Mouse (Mus musculus): ENCODE results near the gene Cdh26. TPM values are rescaled to one million over a fixed set of nuclear protein-coding genes. Genes with fewer than 3 reads are reported as not detected.

The Cdh26 gene
- polyA plus RNA-seq, 1 experiment from 2014 or later, result 0.13 TPM

GRCm38 (mm10) chr2:178429426-178429825 is 905 bp upstream of the Cdh26 start:
- Histone ChIP-seq H3K36me3 (replicated peaks; ENCODE audit: insufficient read depth, low read length) (no peaks in the 10 kb centered on the region), H3K9me3 (ENCODE audit: low read length) (no peaks in the 10 kb centered on the region), H3K4me1 (ENCODE audit: insufficient read depth) (0 out of 2 replicates have a peak, but pooled peaks cover 3% of the 10 kb centered on the region), H3K27me3 (ENCODE audit: insufficient read depth, low read length) (no peaks in the 10 kb centered on the region), H3K4me2 (ENCODE audit: low read depth, low read length) (no peak overlapping the region), H3K9ac (replicated peaks) (no peak overlapping the region), H3K27ac (ENCODE audit: low read depth) (no peak overlapping the region), H3K4me3 (ENCODE audit: low read depth, low read length) (no peak overlapping the region)
- TF ChIP-seq CTCF (IDR thresholded peaks at IDR 0.05; ENCODE audit: low read depth), result no peak
- TF ChIP-seq EP300 (IDR thresholded peaks at IDR 0.05; ENCODE audit: low read depth), result no peak
- ATAC-seq (no peak), DNase-seq (no peak)
- 66% methylated on average over 6 of the region's 6 CpGs for whole genome bisulfite sequencing (ENCODE audit: insufficient replicate concordance)

DNA sequence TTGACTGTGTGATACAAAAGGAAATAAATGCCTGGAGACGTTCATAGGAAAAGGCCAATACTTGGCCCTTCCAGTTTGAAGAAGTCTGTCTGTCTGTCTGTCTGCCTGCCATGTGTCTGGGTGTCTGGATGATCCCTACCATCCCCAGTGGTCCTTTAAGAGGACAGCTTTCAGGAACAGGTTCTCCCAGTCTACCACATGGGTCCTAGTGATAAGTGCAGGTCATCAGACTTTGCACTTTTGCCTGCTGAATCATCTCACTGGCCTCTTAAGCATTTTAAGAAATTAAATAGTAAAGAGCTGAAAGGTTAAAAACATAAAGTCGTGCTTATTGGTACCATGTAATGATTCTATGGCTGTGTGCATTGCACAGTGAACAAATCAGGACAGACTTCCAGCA is 3.2 kb downstream of the Cdh26 start:
- Histone ChIP-seq H3K27ac (ENCODE audit: low read depth) (no peak overlapping the region), H3K4me3 (ENCODE audit: low read depth, low read length) (no peak overlapping the region), H3K36me3 (replicated peaks; ENCODE audit: insufficient read depth, low read length) (no peaks in the 10 kb centered on the region), H3K27me3 (ENCODE audit: insufficient read depth, low read length) (no peaks in the 10 kb centered on the region), H3K9me3 (ENCODE audit: low read length) (no peaks in the 10 kb centered on the region), H3K9ac (replicated peaks) (no peak overlapping the region), H3K4me2 (ENCODE audit: low read depth, low read length) (no peak overlapping the region), H3K4me1 (ENCODE audit: insufficient read depth) (0 out of 2 replicates have a peak, but pooled peaks cover 3% of the 10 kb centered on the region)
- no peak for ATAC-seq
- DNase-seq, result no peak
- WGBS (ENCODE audit: insufficient replicate concordance), result 49% methylated on average over 2 of the region's 2 CpGs
- TF ChIP-seq EP300 (IDR thresholded peaks at IDR 0.05; ENCODE audit: low read depth) (no peak), CTCF (IDR thresholded peaks at IDR 0.05; ENCODE audit: low read depth) (no peak)

DNA sequence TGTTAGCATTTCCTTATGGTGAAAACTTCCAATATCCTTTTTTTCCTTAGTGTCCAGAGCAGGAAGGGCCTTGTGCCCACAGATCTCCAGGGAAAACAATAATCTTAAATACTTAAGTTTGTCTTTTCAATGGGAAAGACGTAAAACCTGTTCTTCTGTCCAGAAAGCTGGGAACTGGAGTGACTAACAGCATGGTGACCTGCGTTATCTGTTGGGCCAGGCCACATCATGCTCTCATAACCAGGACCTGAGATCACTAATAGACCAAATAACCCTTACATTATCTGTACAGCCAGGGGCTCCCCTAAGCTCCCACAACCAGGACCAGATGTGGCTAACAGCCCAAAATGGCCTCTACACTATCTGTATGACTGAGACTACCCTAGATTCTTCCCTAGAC is 3.6 kb downstream of the Cdh26 start:
- no peak for TF ChIP-seq EP300 (IDR thresholded peaks at IDR 0.05; ENCODE audit: low read depth)
- no peak for TF ChIP-seq CTCF (IDR thresholded peaks at IDR 0.05; ENCODE audit: low read depth)
- Histone ChIP-seq H3K27me3 (ENCODE audit: insufficient read depth, low read length) (no peaks in the 10 kb centered on the region), H3K27ac (ENCODE audit: low read depth) (no peak overlapping the region), H3K4me3 (ENCODE audit: low read depth, low read length) (no peak overlapping the region), H3K9ac (replicated peaks) (no peak overlapping the region), H3K9me3 (ENCODE audit: low read length) (no peaks in the 10 kb centered on the region), H3K4me1 (ENCODE audit: insufficient read depth) (0 out of 2 replicates have a peak, but pooled peaks cover 3% of the 10 kb centered on the region), H3K4me2 (ENCODE audit: low read depth, low read length) (no peak overlapping the region), H3K36me3 (replicated peaks; ENCODE audit: insufficient read depth, low read length) (no peaks in the 10 kb centered on the region)
- ATAC-seq (no peak), DNase-seq (no peak)
- 81% methylated on average over 2 of the region's 2 CpGs for WGBS (ENCODE audit: insufficient replicate concordance)

GRCm38 (mm10) chr2:178437311-178437710 is 7.0 kb downstream of the Cdh26 start:
- DNase-seq (no peak), ATAC-seq (no peak)
- no peak overlapping the region for H3K9ac ChIP-seq (replicated peaks)
- H3K9me3 ChIP-seq (ENCODE audit: low read length), result no peaks in the 10 kb centered on the region
- no peaks in the 10 kb centered on the region for H3K36me3 ChIP-seq (replicated peaks; ENCODE audit: insufficient read depth, low read length)
- no peaks in the 10 kb centered on the region for H3K27me3 ChIP-seq (ENCODE audit: insufficient read depth, low read length)
- TF ChIP-seq CTCF (IDR thresholded peaks at IDR 0.05; ENCODE audit: low read depth), result no peak
- TF ChIP-seq EP300 (IDR thresholded peaks at IDR 0.05; ENCODE audit: low read depth), result no peak
- 72% methylated on average over 9 of the region's 9 CpGs for WGBS (ENCODE audit: insufficient replicate concordance)
- no peak overlapping the region for H3K4me3 ChIP-seq (ENCODE audit: low read depth, low read length)
- H3K4me2 ChIP-seq (ENCODE audit: low read depth, low read length), result no peak overlapping the region
- H3K4me1 ChIP-seq (ENCODE audit: insufficient read depth), result no peaks in the 10 kb centered on the region
- H3K27ac ChIP-seq (ENCODE audit: low read depth), result no peak overlapping the region

DNA sequence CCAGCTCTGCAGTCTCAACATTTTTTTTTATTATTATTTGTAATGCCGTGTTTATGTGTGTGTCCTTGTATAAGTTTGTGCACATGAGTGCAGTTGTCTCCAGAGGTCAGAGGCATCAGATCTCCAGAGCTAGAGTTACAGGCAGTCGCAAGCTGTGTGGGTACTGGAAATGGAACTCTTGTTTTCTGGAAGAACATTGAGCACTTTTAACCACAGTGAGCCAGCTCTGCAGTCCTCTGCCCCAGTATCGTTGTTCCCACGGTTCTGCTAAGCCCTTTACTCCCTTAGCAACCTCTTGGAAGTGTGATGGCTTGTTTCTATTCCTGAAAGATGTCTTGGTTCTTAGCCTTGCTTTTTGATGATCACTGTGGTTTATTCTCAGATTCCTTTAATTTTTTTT is 19.1 kb downstream of the Cdh26 start:
- H3K27ac ChIP-seq (ENCODE audit: low read depth), result no peak overlapping the region
- H3K4me3 ChIP-seq (ENCODE audit: low read depth, low read length), result no peak overlapping the region
- no peaks in the 10 kb centered on the region for H3K27me3 ChIP-seq (ENCODE audit: insufficient read depth, low read length)
- WGBS (ENCODE audit: insufficient replicate concordance), result 79% methylated on average over 4 of the region's 4 CpGs
- DNase-seq (no peak), ATAC-seq (no peak)
- no peaks in the 10 kb centered on the region for H3K9me3 ChIP-seq (ENCODE audit: low read length)
- H3K4me1 ChIP-seq (ENCODE audit: insufficient read depth), result no peaks in the 10 kb centered on the region
- H3K9ac ChIP-seq (replicated peaks), result no peak overlapping the region
- H3K36me3 ChIP-seq (replicated peaks; ENCODE audit: insufficient read depth, low read length), result no peaks in the 10 kb centered on the region
- TF ChIP-seq EP300 (IDR thresholded peaks at IDR 0.05; ENCODE audit: low read depth), result no peak
- no peak for TF ChIP-seq CTCF (IDR thresholded peaks at IDR 0.05; ENCODE audit: low read depth)
- H3K4me2 ChIP-seq (ENCODE audit: low read depth, low read length), result no peak overlapping the region

DNA sequence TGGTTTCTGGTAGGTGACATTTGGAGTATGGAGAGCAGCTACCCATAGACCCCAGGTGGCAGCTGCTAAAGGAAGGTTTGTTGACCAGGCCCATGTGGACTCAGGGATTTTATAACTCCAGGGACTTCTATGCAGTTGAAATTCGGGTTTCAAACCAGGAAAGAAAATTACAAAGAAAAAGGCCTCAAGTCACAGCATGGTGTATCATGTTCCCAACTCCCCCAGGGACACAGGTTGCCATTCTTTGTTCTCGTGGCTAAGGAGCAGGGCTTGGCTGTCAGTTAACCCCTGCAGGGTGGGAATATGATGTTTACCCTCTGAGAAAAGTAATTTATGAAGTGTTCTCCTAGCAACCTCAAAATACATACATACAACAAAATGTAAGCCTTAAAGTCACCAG is 19.9 kb downstream of the Cdh26 start:
- Histone ChIP-seq H3K27me3 (ENCODE audit: insufficient read depth, low read length) (no peaks in the 10 kb centered on the region), H3K9me3 (ENCODE audit: low read length) (no peaks in the 10 kb centered on the region), H3K27ac (ENCODE audit: low read depth) (no peak overlapping the region), H3K4me2 (ENCODE audit: low read depth, low read length) (no peak overlapping the region), H3K4me3 (ENCODE audit: low read depth, low read length) (no peak overlapping the region), H3K9ac (replicated peaks) (no peak overlapping the region), H3K36me3 (replicated peaks; ENCODE audit: insufficient read depth, low read length) (no peaks in the 10 kb centered on the region), H3K4me1 (ENCODE audit: insufficient read depth) (no peaks in the 10 kb centered on the region)
- DNase-seq (no peak), ATAC-seq (no peak)
- TF ChIP-seq EP300 (IDR thresholded peaks at IDR 0.05; ENCODE audit: low read depth) (no peak), CTCF (IDR thresholded peaks at IDR 0.05; ENCODE audit: low read depth) (no peak)
- 24% methylated on average over 2 of the region's 2 CpGs for WGBS (ENCODE audit: insufficient replicate concordance)

GRCm38 (mm10) chr2:178450961-178451360 is 20.6 kb downstream of the Cdh26 start:
- no peak overlapping the region for H3K4me2 ChIP-seq (ENCODE audit: low read depth, low read length)
- 75% methylated on average over 10 of the region's 10 CpGs for WGBS (ENCODE audit: insufficient replicate concordance)
- no peak overlapping the region for H3K4me3 ChIP-seq (ENCODE audit: low read depth, low read length)

More at GRCm38 (mm10) chr2:178450961-178451360, 20.6 kb downstream of the Cdh26 start:
- ATAC-seq, result no peak
- DNase-seq, result no peak
- H3K9me3 ChIP-seq (ENCODE audit: low read length), result no peaks in the 10 kb centered on the region
- no peaks in the 10 kb centered on the region for H3K36me3 ChIP-seq (replicated peaks; ENCODE audit: insufficient read depth, low read length)
- no peaks in the 10 kb centered on the region for H3K4me1 ChIP-seq (ENCODE audit: insufficient read depth)
- H3K9ac ChIP-seq (replicated peaks), result no peak overlapping the region
- no peaks in the 10 kb centered on the region for H3K27me3 ChIP-seq (ENCODE audit: insufficient read depth, low read length)
- H3K27ac ChIP-seq (ENCODE audit: low read depth), result no peak overlapping the region
- TF ChIP-seq CTCF (IDR thresholded peaks at IDR 0.05; ENCODE audit: low read depth) (no peak), EP300 (IDR thresholded peaks at IDR 0.05; ENCODE audit: low read depth) (no peak)

Measured in liver, postnatal 0 days (tissue).